Mouse (Mus musculus): ENCODE measurements around the gene Slc44a2.
A peak's percentile ranks its signal among the peaks of the same experiment; 100 is the strongest.
"Not testable (repeated sequence)": the region's sequence is repeated elsewhere in the genome, so short reads cannot be mapped to it uniquely, and the experiment has no call there.

The Slc44a2 gene

DNA sequence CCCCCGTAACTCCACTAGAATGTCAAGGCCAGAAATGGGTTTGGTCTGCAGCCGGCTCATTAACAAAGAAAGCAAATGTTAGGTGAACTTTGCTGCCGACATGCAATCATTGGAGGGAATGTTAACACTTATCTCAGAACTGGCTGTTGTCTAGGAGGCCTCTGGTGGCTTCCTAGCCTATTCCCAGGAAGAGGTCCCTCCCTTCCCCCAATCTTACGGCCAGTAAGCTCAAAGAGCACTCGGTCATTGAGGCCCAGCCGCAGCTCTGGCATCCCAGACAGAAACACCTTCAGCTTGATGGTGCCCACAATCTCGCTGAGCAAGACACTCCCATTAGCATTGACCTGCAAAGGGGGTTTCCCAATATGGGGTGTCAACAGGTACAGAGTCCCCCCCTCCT, 15.4 kb upstream of the Slc44a2 start:
- no peak for DNase-seq (ENCODE audit: low spot score in 2 of 2)

DNA sequence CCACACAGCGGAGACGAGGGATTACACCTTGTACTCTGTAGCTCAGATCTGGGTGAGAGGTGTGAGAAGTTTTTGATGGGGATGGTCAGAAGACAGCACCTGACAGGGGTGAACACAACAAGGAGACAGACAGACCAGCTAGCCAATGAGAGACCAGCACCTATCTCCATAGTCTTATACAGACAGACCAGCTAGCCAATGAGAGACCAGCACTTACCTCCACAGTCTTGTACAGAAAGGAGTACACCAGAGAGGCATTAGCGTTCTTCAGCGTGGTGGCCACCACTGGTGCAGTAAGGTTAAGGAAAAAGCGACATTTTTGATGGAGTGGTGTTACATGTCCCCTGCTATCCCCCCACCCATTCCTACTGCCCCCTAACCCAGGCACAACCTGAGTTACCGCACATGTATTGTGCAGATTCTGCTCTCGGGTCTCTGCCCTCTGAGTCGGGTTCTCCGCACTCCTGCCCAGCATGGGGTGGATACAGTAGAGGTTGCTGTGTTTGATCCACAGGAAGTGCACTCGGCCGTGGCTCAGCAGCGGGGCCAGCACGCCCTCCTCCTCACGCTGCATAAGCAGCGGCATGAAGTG, 11.3 kb upstream of the Slc44a2 start:
- DNase-seq (ENCODE audit: low spot score in 2 of 2), result peak in 1 of 2 experiments; percentile 58

DNA sequence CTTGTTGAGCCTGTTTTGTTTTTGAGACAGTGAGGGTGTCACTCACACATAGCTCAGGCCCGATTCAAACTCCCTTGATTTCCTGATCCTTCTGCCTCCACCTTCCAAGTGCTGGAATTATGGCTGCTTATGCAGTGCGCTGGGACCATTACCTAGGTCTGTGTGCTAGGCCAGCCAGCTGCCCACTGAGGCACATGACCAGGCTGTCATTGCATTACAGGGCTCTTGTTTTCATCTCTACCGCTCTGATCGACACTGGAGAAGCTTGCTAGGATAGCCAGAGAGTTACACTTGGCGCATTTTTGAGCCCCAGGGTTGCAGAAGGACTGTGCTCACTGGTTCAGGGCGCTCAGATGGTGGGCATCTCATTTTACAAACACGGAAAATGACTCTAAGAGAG, 8.8 kb upstream of the Slc44a2 start:
- DNase-seq (ENCODE audit: low spot score in 2 of 2), result no peak

DNA sequence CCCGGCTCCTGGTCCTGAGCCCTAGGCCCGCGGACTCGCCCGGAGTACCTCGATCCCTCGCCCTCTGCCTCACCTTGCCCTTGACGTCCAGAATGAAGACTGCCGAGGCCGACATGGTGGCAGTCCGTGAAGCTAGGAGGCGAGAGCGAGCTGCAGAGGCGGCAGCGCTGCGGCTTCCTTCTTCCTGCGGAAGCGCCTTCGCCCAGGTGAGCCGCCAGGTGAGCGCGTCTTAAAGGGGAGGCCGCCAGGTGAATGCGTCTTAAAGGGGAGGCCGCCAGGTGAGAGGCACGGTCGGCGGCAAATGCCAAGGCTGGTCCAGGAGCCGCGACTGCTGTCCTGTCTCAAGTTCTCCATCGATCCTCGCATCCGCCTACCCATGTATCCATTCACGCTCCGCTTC, 8.4 kb upstream of the Slc44a2 start, which contains the start of gene Ap1m2:
Gene Ap1m2 (minus strand): TSS at position 204 of the 400 bp plus-strand sequence.
- peak in 1 of 2 experiments; percentile 15 for DNase-seq (ENCODE audit: low spot score in 2 of 2)

DNA sequence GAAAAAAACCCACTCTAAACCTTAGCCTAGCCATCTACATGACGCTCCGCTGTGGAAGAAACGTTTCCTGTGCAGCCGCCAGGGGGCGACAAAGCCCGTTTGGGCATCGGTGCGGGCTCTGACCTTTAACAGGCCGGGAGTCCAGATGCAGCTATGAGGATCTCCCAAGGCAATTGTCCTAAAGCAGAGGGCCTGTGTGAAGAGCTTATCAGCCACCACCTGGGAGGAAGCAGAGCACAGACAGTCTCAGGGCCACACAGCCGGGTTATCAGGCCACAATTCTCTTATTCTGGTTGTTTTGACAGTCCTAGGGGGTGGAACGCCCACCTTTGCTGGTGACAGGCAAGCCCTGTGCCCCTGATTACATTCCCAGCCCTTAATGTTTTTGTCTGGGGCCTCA, 7.1 kb upstream of the Slc44a2 start:
- DNase-seq (ENCODE audit: low spot score in 2 of 2), result peak; percentile 91 to 96

DNA sequence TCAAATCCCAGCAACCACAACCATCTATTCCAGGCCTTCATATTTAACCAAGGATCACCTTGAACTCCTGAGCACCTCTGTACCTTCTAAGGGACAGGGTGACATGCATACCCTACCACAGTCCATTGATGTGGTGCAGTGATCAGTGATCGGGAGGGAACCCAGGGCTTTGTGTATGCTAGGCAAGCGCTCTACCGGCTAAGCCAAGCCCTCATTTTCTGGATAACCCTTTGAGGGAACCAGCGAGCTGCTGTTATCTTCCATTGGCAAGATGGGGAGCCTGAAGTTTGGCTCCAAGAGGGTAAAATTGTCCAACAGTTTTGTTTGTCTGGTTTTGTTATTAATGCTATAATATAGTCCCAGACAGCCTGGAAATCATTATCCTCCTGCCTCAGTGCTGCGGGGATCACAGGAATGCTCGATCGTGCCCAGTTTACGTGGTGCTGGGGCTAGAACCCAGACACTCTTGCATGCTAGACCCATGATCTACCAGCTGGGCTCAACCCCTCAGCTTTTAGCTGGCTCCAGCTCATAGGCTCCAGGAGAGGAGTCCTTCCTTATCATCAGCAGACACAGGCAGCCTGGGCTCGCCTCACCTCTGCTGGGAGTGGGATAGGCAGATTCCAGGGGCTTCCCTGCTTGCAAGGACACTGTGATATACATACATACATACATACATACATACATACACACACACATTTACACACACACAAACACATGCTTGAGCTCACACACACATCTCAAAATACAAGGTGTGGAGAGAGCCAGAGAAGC, 5.9 kb upstream of the Slc44a2 start:
- peak in 1 of 2 experiments; percentile 60 for DNase-seq (ENCODE audit: low spot score in 2 of 2)

DNA sequence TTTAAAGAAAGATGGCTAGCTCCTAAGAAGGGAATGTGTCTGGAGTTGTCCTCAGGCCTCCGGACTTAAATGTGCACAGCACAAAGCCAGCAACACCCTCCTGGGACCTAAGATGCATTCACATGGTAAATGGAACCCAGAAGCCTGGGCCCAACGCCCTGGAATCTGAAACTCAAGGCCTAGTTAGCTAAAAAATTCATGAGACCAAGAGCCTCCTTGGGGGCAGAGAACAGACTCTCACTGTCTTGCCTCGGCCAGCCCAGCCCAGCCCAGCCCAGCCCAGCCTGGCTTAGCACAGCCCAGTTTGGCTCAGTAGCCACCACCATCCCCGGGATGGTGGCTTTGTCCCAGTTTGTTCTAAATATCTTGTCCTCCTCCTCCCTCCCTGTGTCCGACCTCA, 5.1 kb upstream of the Slc44a2 start:
- DNase-seq (ENCODE audit: low spot score in 2 of 2), result peak in 1 of 2 experiments; percentile 15

DNA sequence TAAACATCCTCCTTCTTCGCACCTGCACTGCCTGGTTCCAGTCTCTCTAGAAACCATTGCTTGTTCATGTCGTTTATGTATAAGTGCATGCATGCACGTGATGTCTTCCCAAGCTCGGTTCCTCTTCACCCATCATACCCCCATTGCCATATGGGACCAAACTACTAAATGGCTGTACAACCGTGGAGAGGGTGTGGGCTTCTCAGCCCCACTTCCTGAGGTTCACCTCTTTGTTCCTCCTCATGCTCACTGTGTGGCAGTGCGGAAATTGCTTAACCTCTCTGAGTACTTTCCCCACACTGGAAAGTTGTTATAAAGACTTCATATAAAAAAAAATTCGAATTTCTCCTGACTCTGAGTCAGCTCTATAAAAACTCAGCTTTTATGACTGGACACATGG, 3.8 kb upstream of the Slc44a2 start:
- peak in 1 of 2 experiments; percentile 19 for DNase-seq (ENCODE audit: low spot score in 2 of 2)

DNA sequence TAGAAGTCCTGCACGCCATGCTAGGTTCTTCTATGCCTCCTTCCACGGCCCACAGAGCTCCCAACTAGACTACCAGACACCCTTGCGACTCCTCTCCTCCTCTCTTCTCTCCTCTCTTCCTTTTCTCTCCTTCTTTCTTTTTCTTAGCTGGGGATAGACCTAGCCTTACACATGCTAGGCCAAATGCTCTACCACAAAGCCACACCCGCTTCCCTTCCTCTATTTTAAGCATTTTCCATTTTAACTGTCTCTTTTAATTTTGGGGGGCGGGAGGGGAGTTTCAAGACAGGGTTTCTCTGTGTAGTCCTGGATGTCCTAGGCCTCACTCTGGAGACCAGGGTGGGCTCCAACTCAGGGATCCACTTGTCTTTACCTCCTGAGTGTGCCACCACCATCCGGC, 1.7 kb upstream of the Slc44a2 start:
- peak in 1 of 2 experiments; percentile 12 for DNase-seq (ENCODE audit: low spot score in 2 of 2)

DNA sequence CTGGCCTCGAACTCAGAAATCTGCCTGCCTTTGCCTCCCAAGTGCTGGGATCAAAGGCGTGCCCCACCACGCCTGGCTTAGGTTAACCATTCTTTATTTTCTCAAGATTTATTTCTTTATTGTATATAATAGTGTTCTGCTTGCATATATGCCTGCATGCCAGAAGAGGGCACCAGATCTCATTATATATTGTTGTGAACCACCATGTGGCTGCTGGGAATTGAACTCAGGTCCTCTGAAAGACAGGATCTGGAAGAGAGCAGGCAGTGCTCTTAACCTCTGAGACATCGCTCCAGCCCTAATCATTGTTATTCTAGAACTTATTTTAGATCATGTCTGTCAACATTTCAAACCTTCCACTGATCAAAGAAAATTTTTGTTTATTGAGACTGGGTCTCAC, 995 bp upstream of the Slc44a2 start:
- peak in 1 of 2 experiments; percentile 13 for DNase-seq (ENCODE audit: low spot score in 2 of 2)

DNA sequence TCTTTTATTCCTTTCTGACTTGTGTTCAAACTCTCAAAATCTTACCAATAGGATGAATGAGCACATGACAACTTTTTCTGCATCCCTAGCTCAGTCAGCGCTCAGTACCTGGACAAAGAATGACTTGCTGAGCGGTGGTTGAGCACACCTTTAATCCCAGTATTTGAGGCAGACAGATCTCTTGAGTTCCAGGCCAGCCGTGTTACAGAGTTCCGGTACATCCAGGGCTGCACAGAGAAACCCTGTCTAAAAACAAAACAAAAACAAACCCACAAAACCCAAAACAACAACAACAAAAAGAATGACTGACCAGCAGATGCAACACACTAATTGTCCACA, 249 bp upstream of the Slc44a2 start:
- DNase-seq (ENCODE audit: low spot score in 2 of 2), result peak in 1 of 2 experiments; percentile 20

DNA sequence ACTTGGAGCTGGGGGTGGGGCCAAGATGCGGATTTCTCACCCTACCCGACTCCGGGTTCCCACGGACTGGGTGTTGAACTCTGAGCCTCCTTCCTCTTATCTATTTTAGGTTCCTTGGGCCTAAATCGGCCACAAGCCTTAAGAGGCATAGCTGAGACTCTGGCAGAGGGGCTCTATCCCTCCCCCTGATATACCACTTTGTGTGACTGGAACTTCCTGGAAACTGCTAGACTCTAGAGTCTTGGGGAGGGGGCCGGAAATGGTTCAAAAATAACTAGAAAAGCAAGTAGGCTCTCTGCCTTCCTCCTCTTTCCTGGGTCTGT, 976 bp downstream of the Slc44a2 start:
- peak in 1 of 2 experiments; percentile 73 for DNase-seq (ENCODE audit: low spot score in 2 of 2)

DNA sequence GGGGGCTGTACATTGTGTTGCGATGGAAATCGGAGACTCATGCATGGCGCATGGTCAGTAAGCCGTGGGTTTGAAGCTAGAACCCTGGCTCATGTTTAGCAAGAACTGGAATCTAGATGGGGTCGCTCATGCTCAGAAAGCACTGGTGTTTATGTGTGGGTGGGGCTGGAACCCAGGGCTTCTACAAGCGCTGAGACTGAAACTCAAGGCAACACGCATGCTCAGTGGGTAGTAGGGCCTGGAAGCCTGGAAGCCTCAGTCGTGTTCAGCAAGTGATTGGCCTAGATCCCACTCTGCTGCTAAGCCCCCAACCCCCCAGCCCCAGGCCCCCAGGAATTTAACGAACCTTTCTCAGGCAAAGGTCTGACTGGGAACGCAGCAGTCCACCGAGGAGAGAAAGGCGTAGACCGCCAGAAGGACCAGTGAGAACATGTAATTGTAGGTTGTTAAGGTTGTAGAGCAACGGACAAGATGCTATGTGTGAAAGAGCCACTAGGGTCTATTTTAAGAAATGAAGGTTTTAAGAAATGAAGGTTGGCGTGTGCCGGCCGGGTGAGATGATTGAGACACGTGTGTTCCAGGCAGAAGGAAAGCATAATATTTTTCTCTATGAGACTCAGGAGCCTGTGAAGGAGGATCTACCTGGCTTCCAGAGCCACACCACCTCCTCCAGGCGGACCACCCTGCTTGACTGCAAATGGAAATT, 1.9 kb downstream of the Slc44a2 start:
- DNase-seq (ENCODE audit: low spot score in 2 of 2), result peak in 1 of 2 experiments; percentile 46

DNA sequence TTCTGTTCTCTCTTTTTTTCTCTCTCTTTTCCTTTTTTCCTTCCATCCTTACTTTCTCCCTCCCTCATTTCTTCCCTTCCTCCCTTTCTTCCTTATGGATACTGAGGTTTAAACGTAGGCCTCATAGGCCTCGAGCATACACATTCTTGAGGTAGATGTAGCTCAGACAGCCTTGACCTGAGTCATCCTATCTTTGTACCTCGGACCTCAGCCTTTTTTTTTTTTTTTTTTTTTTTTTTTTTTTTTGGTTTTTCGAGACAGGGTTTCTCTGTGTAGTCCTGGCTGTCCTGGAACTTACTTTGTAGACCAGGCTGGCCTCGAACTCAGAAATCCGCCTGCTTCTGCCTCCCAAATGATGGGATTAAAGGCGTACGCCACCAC, 2.4 kb downstream of the Slc44a2 start:
- DNase-seq (ENCODE audit: low spot score in 2 of 2), result not testable (repeated sequence)

DNA sequence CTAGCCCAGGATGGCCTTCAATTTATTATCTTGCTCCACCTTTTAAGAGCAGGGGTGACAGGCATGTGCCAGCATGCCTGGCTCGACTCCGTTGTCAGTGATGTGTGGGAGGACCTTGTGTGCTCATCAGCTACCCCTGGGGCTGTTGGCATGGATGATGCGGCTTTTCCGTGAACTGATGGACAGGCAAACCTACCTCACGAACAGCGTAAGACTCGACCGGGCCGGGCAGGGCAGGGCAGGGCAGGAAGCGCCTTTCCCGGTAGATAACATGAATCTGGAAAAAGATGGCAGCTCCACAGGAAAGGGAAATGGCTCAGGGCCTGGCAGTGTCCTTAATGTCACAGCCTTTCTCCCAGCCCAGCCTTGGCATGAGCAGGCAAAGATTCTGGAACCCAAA, 3.8 kb downstream of the Slc44a2 start:
- no peak for DNase-seq (ENCODE audit: low spot score in 2 of 2)

DNA sequence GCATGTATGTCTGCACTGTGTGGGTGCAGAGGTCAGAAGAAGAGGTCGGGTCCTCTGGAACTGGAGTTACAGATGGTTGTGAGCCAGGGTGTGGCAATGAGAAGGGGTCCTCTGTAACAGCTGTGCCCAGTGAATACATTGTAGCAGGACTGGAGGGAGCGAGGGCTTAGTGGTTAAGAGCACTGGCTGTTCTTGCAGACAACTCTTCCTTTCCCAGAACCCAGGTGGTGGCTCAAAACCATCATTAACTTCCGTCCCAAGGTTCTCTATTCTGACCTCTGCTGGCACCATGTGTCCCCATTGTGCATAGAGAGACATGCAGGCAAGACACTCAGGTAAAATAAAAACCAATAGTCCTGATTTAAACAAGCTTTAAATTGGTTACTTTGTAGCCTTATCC, 7.1 kb downstream of the Slc44a2 start:
- no peak for DNase-seq (ENCODE audit: low spot score in 2 of 2)

DNA sequence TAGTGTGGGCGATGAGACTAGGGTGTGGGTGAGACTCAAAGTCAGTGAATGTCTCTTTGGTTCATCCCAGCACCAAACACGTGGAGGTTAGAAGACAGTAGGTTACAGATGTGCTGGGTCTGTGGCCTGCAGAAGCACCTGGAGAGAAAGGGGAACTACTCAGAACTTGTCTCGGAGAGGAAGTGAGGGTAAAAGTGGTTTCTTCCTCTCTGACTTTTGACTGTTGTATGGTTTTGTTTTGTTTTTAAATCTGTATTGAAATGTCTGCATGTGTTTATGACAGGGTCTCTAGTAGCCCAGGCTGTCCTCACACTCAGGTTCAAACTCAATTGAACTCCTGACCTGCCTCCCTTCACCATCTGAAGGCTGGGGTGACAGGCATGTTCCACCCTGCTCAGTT, 7.5 kb downstream of the Slc44a2 start:
- DNase-seq (ENCODE audit: low spot score in 2 of 2), result peak in 1 of 2 experiments; percentile 47

DNA sequence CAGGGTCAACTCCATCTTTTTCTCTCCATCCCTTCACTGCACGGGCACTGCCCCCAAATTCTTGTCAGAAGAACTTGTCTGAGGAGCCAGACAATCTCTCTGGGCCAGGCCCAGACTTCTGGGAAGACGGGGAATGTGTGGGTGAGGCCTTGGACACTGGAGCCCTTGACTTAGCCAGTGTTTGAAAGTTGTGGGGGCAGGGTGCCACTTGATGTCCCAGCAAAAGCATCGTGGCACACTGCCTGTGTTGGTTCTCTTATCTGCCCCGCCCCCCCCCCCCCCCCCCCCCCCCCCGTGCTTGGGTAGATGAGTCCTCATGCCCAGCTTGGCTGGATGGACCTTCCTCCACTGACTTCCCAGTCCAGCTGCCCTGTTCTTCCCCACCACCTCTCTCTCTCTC, 8.5 kb downstream of the Slc44a2 start:
- DNase-seq (ENCODE audit: low spot score in 2 of 2), result no peak

DNA sequence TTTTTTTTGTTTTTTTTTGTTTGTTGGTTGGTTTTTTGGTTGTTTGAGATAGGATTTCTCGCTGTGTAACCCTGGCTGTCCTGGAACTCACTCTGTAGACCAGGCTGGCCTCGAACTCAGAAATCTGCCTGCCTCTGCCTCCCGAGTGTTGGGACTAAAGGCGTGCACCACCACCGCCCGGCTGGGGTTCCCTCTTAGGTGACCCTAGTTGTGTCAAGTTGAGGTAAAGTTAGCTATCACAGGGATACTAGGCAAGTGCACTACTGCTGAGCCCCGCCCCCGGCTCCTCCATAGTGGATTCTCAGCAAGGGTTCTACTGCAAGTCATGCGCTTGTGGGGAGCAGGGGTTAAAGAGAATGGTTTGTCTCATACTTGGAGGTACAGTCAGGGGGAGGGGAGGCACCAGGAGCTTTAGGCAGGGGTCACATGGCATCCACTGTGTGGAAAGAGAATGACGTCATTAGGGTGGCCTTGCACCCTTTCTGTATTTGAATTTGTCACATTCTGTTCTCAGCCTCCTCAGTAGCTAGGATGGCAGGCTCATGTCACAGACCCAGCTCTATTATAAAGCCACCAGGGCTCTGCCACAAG, 9.3 kb downstream of the Slc44a2 start:
- no peak for DNase-seq (ENCODE audit: low spot score in 2 of 2)

DNA sequence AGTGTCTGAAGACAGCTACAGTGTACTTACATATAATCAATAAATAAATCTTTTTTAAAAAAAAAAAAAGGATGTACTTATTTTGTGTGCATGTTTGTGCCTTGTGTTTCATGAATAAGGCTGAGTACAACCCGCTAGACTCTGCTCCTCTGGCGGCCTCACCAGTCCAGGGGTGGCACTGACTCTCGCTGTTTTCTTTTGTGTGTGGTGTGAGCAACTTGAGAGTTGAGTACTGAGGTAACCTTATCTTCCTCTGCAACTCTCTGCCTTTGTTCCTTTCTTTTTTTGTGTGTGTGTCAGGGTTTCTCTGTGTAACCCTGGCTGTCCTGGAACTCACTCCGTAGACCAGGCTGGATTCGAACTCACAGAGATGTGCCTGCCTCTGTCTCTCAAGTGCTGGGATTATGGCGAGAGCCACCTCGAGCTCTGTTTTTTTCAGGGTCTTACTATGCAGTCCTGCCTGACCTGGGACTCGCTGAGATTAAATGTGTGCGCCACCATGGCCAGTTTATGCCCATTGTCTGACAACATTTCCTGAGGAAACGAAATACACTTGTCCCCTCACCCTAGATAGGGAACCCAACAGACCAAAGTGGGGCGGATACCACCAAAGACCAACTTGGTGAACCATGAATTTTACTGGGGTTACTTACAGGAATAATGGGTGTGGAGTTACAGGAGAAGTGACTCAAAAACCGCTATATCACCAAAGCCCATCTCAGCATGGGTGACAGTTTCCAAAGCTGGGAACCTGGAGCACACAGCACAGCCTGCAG, 11.1 kb downstream of the Slc44a2 start:
- no peak for DNase-seq (ENCODE audit: low spot score in 2 of 2)

DNA sequence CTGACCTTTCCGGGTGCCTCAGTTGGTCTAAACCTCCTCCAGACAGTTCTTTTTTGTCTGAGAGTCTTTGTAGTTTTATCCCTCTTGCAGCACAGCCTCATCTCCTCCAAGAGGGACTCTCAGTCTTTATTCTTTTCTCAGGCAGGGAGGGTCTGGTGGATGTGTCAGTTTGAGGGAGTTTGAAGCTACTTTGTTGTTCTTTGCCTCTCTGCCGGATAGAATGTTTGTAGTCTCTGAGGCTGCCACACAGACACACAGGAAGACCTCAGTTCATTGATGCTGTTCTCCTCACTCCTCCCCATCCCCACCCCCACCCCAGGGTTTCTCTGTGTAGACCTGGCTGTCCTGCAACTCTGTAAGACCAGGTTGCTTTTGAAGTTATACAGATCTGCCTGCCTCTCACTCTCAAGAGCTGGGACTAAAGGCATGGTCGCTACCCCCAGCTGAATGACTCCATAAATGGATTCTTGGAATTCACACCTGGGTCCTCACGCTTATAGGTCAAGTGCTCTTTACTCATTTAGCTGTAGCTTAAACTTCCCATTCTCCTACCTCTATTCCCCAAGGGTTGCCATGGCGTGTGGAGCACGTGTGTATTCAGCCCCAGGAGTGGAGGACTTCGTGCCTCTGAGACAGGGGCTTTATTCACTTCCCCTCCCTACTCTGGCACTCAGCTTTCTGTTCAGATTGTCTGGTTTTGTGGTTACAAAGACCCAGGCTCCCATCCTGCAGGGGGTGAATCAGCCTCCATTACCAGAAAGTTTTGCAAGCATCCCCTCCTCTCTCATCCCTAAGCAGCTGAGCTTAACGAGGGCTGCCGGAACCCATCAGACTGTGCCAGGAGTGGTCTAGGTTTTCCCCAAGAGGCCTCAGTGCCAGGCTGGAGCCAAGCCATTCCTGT, 11.9 kb downstream of the Slc44a2 start:
- DNase-seq (ENCODE audit: low spot score in 2 of 2), result no peak
